11 mouse cellular contexts compared by ENCODE assay signal in the genomic region with DNA sequence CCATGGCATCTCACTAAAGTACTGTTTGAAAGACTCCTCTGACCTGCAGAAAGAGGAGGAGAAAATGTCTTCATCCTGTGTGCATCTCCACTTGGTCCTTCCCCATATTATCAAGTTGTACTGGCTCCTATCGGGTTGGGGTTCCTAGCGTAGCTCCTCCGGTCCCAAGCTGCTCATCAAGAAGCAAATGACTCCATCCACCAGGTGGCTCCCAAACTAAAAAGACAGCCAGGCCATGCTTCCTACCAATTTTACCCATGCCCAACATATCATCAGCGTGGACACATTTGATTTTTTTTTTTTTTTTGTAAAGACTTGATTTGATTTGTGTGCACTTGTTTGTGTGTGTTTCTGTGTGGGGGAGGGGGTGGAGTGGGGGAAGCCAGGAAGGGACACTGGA. TPM values are rescaled to one million over a fixed set of nuclear protein-coding genes. Genes with fewer than 3 reads are reported as not detected.
A peak's percentile ranks its signal among the peaks of the same experiment; 100 is the strongest.
DNase-seq lines count a peak whose midpoint lies in the region; ATAC-seq and TF ChIP-seq lines count a peak whose summit lies in the region.
"Had no signal": no experiment of that assay in that cellular context is flagged by ENCODE, and none has a peak within 500 bp of the region (broad histone marks: within the 10 kb centered on the region; RNA-seq: fewer than 3 reads in every experiment).

No protein-coding gene starts in this region.

- no peak overlapping the region for H3K4me2 ChIP-seq in lung, embryonic 14.5 days

- WGBS in heart, adult 2 months: 70% methylated on average over 4 of the region's 4 CpGs
- WGBS in lung, embryonic 14.5 days: 75% methylated on average over 4 of the region's 4 CpGs

- H3K27me3 ChIP-seq in heart, adult 2 months (ENCODE audit: control insufficient read depth, insufficient read depth, low read length): no peaks in the 10 kb centered on the region
- no peaks in the 10 kb centered on the region for H3K27me3 ChIP-seq in lung, embryonic 14.5 days (ENCODE audit: insufficient read depth, low read length)

- no peaks in the 10 kb centered on the region for H3K36me3 ChIP-seq in heart, adult 2 months (ENCODE audit: control insufficient read depth, insufficient read depth, low read length)
- H3K36me3 ChIP-seq in lung, embryonic 14.5 days (ENCODE audit: insufficient read depth): peaks cover 21% of the 10 kb centered on the region

- no peaks in the 10 kb centered on the region for H3K4me1 ChIP-seq in heart, adult 2 months (ENCODE audit: control insufficient read depth, insufficient read depth, low read length)
- H3K4me1 ChIP-seq in lung, embryonic 14.5 days (ENCODE audit: insufficient read depth): no peaks in the 10 kb centered on the region

- no peaks in the 10 kb centered on the region for H3K79me2 ChIP-seq in heart, adult 2 months (replicated peaks; ENCODE audit: control insufficient read depth, insufficient read depth, low read length)

- no peak for TF ChIP-seq POLR2A in heart, adult 2 months (IDR thresholded peaks at IDR 0.05; ENCODE audit: insufficient read depth, low read depth, low read length)

- intact Hi-C loops in heart, adult 2 months (cut with DNase I): loop anchor here (5.0 kb wide), 1 partner anchor 125 kb away; a partner anchor contains a TSS

- no peak overlapping the region for H3K4me3 ChIP-seq in heart, adult 2 months
- no peak overlapping the region for H3K4me3 ChIP-seq in lung, embryonic 14.5 days (ENCODE audit: low read depth, low read length)

- TF ChIP-seq CTCF in heart, adult 2 months (IDR thresholded peaks at IDR 0.05): peak; percentile 65
- TF ChIP-seq CTCF in lung, embryonic 14.5 days (IDR thresholded peaks at IDR 0.05; ENCODE audit: low read depth): peak; percentile 62

- no peak for DNase-seq in heart, adult 2 months
- DNase-seq in heart, adult 9 months (ENCODE audit: low spot score in 2 of 2): no peak
- DNase-seq in lung, embryonic 14.5 days: peak; percentile 71
- DNase-seq in lung, adult 18-20 months: no peak
- peak; percentile 79 for DNase-seq in brain, adult 2 months (ENCODE audit: low read depth, low spot score)
- DNase-seq in lung, postnatal 14 days: peak; percentile 19
- no peak for DNase-seq in spleen, adult 12 weeks (ENCODE audit: low spot score)
- no peak for DNase-seq in ovary, postnatal 10 days (ENCODE audit: low spot score)
- DNase-seq: heart, postnatal 4 days had no signal

- TF ChIP-seq EP300 in heart, adult 2 months (IDR thresholded peaks at IDR 0.05; ENCODE audit: insufficient read depth, low read depth, low read length): no peak

- ATAC-seq in lung, embryonic 14.5 days (ENCODE audit: insufficient read depth): no peak

- no peak overlapping the region for H3K9ac ChIP-seq in heart, adult 2 months (ENCODE audit: low read depth, low read length)
- no peak overlapping the region for H3K9ac ChIP-seq in lung, embryonic 14.5 days

- H3K27ac ChIP-seq in heart, adult 2 months: no peak overlapping the region
- no peak overlapping the region for H3K27ac ChIP-seq in lung, embryonic 14.5 days (ENCODE audit: low read depth)

- no peaks in the 10 kb centered on the region for H3K9me3 ChIP-seq in lung, embryonic 14.5 days (ENCODE audit: low read depth, low read length)

RNA-seq across cellular contexts. Expression of a gene that starts 28.9 kb away (rescaled TPM):
- 10 to 100 TPM; 34.2 to 41.5 TPM for total RNA-seq in heart, adult 2 months (2021)
- polyA plus RNA-seq in heart, adult 2 months (2012; rRNA removed): 12.0 and 26.7 TPM in 2 replicates
- polyA plus RNA-seq in lung, embryonic 14.5 days (2014; fragmentation: Nextera tagmentation; extraction: Ambion mirVana): 131 and 152 TPM in 2 replicates

RNA-seq across cellular contexts. Expression of a gene that starts 28.9 kb away (rescaled TPM):
- 10 to 100 TPM; 21.8 to 23.4 TPM for total RNA-seq in heart, adult 2 months (2021)
- polyA plus RNA-seq in heart, adult 2 months (2012; rRNA removed): 11.9 and 18.7 TPM in 2 replicates
- polyA plus RNA-seq in lung, embryonic 14.5 days (2014; fragmentation: Nextera tagmentation; extraction: Ambion mirVana): 21.7 and 24.3 TPM in 2 replicates

RNA-seq across cellular contexts. Expression of a gene that starts 55.0 kb away (rescaled TPM):
- 1 to 10 TPM; 3.9 to 4.5 TPM for total RNA-seq in heart, adult 2 months (2021)
- 2.3 and 3.8 TPM in 2 replicates for polyA plus RNA-seq in heart, adult 2 months (2012; rRNA removed)
- polyA plus RNA-seq in lung, embryonic 14.5 days (2014; fragmentation: Nextera tagmentation; extraction: Ambion mirVana): 45.6 and 45.8 TPM in 2 replicates

RNA-seq across cellular contexts. Expression of a gene that starts 55.0 kb away (rescaled TPM):
- under 1 TPM in 1 of 2 experiments, not detected in 1; 0.43 TPM for total RNA-seq in heart, adult 2 months (2021)
- 0.73 and 1.2 TPM in 2 replicates for polyA plus RNA-seq in heart, adult 2 months (2012; rRNA removed)
- polyA plus RNA-seq in lung, embryonic 14.5 days (2014; fragmentation: Nextera tagmentation; extraction: Ambion mirVana): 0.60 and 1.6 TPM in 2 replicates
- total RNA-seq: granulocyte monocyte progenitor cell, adult 5-6 weeks; megakaryocyte progenitor cell, adult 5-6 weeks had no signal

Comparison
In these comparisons a context has a peak if more than half of its experiments do, and no peak if none do; other contexts are left out.
1. DNase-seq: peak in lung, embryonic 14.5 days (single experiment), brain, adult 2 months (single experiment) and lung, postnatal 14 days (single experiment); none in heart, adult 2 months (0 of 2), heart, adult 9 months (0 of 2), lung, adult 18-20 months (0 of 2), spleen, adult 12 weeks (single experiment) and ovary, postnatal 10 days (single experiment).